9 mouse cellular contexts compared by ENCODE assay signal in genomic region chr6:25690629-25691028, GRCm38 (mm10). TPM values are rescaled to one million over a fixed set of nuclear protein-coding genes. Genes with fewer than 3 reads are reported as not detected.
DNase-seq lines count a peak whose midpoint lies in the region; ATAC-seq and TF ChIP-seq lines count a peak whose summit lies in the region.
"Had no signal": no experiment of that assay in that cellular context is flagged by ENCODE, and none has a peak within 500 bp of the region (broad histone marks: within the 10 kb centered on the region; RNA-seq: fewer than 3 reads in every experiment).

Gpr37 (minus strand) TSS chr6:25690729.

- peak within 1 kb of the TSS; percentile 45; the same call in 1 of the 2 replicates for H3K9ac ChIP-seq in limb, embryonic 11.5 days (ENCODE audit: low read length)
- H3K9ac ChIP-seq in stomach, embryonic 14.5 days (replicated peaks; ENCODE audit: low read depth, low read length): peak within 1 kb of the TSS; percentile 21; the same call in 1 of the 2 replicates

- no peak for DNase-seq in gastrocnemius, adult 2 months
- no peak for DNase-seq in gastrocnemius, postnatal 25 days
- no peak for DNase-seq in limb, embryonic 11.5 days (ENCODE audit: low spot score)
- no peak for DNase-seq in frontal cortex, postnatal 10 days (ENCODE audit: low spot score in 2 of 2)
- DNase-seq in retina, embryonic 14.5 days (ENCODE audit: low spot score): no peak
- DNase-seq: cerebellum, adult 8-10 months had no signal

- H3K9me3 ChIP-seq in megakaryocyte, embryonic 14.5 days: peaks cover 13% of the 10 kb centered on the region
- no peaks in the 10 kb centered on the region for H3K9me3 ChIP-seq in limb, embryonic 11.5 days (ENCODE audit: control insufficient read depth, low read length)
- H3K9me3 ChIP-seq in stomach, embryonic 14.5 days (ENCODE audit: control insufficient read depth, low read depth, low read length): no peaks in the 10 kb centered on the region

- H3K27me3 ChIP-seq in megakaryocyte, embryonic 14.5 days (replicated peaks): peaks cover 32% of the 10 kb centered on the region
- peaks cover 14% of the 10 kb centered on the region for H3K27me3 ChIP-seq in limb, embryonic 11.5 days (ENCODE audit: control insufficient read depth, insufficient read depth, low read length)
- H3K27me3 ChIP-seq in stomach, embryonic 14.5 days (ENCODE audit: control insufficient read depth, insufficient read depth, low read length): no peaks in the 10 kb centered on the region

- no peaks in the 10 kb centered on the region for H3K36me3 ChIP-seq in megakaryocyte, embryonic 14.5 days (replicated peaks; ENCODE audit: low read length)
- H3K36me3 ChIP-seq in limb, embryonic 11.5 days (ENCODE audit: control insufficient read depth, insufficient read depth, low read length): no peaks in the 10 kb centered on the region
- H3K36me3 ChIP-seq in stomach, embryonic 14.5 days (ENCODE audit: control insufficient read depth, insufficient read depth, low read length): no peaks in the 10 kb centered on the region

- H3K27ac ChIP-seq in gastrocnemius, adult 2 months: no peak within 1 kb of the TSS
- H3K27ac ChIP-seq in limb, embryonic 11.5 days (replicated peaks; ENCODE audit: low read depth, low read length): no peak within 1 kb of the TSS
- H3K27ac ChIP-seq in stomach, embryonic 14.5 days (ENCODE audit: low read length): peak within 1 kb of the TSS; percentile 48

- H3K4me3 ChIP-seq in gastrocnemius, adult 2 months: peak within 1 kb of the TSS; percentile 67
- H3K4me3 ChIP-seq in megakaryocyte, embryonic 14.5 days (replicated peaks): peak within 1 kb of the TSS; percentile 91
- peak within 1 kb of the TSS; percentile 45 for H3K4me3 ChIP-seq in limb, embryonic 11.5 days (ENCODE audit: low read depth, low read length)
- peak within 1 kb of the TSS; percentile 52 for H3K4me3 ChIP-seq in stomach, embryonic 14.5 days (ENCODE audit: low read depth, low read length)

- intact Hi-C loops in gastrocnemius, adult 2 months (cut with DNase I): no loop called here

- ATAC-seq in megakaryocyte, adult 5-6 weeks (ENCODE audit: poor library complexity, severe bottlenecking): no peak
- ATAC-seq in limb, embryonic 11.5 days (ENCODE audit: insufficient number of reproducible peaks, low FRiP score, low TSS enrichment, low read depth): no peak
- no peak for ATAC-seq in stomach, embryonic 14.5 days (ENCODE audit: insufficient number of reproducible peaks, insufficient read depth, low FRiP score, low read depth)

- peak within 1 kb of the TSS; percentile 88 for H3K4me2 ChIP-seq in limb, embryonic 11.5 days (ENCODE audit: low read depth, severe bottlenecking)
- peak within 1 kb of the TSS; percentile 94 for H3K4me2 ChIP-seq in stomach, embryonic 14.5 days (replicated peaks; ENCODE audit: low read depth, low read length)

- TF ChIP-seq CTCF in gastrocnemius, adult 2 months (IDR thresholded peaks at IDR 0.05): no peak

- peaks cover 19% of the 10 kb centered on the region for H3K4me1 ChIP-seq in megakaryocyte, embryonic 14.5 days
- H3K4me1 ChIP-seq in limb, embryonic 11.5 days (ENCODE audit: control insufficient read depth, insufficient read depth, low read length): no peaks in the 10 kb centered on the region
- H3K4me1 ChIP-seq in stomach, embryonic 14.5 days (ENCODE audit: control insufficient read depth, insufficient read depth, low read length): peaks cover 4% of the 10 kb centered on the region; the same call in 1 of the 2 replicates

- 42% methylated on average over 7 of the region's 7 CpGs for WGBS in limb, embryonic 11.5 days
- 30% methylated on average over 7 of the region's 7 CpGs for WGBS in stomach, embryonic 14.5 days

RNA-seq across cellular contexts. Expression of gene Gpr37, which starts in this region (rescaled TPM):
- not detected for total RNA-seq in gastrocnemius, adult 2 months (2021)
- total RNA-seq in gastrocnemius, postnatal 25 days (2021): not detected
- 0.32 TPM in 1 of 2 replicates, not detected in the other for polyA plus RNA-seq in megakaryocyte, embryonic 14.5 days (2012; ENCODE audit: insufficient read depth, low replicate concordance)
- not detected in 2 replicates for total RNA-seq in megakaryocyte, adult 5-6 weeks (2015)
- not detected in 2 replicates for total RNA-seq in megakaryocyte, adult 5-6 weeks (2017)
- 0.10 and 0.29 TPM in 2 replicates for polyA plus RNA-seq in limb, embryonic 11.5 days (2014; fragmentation: Nextera tagmentation; extraction: Ambion mirVana)
- polyA plus RNA-seq in stomach, embryonic 14.5 days (2014; fragmentation: Nextera tagmentation; extraction: Ambion mirVana): 2.4 and 2.6 TPM in 2 replicates
